Mouse (Mus musculus): ENCODE data around the gene Trappc6a. TPM values are rescaled to one million over a fixed set of nuclear protein-coding genes. Genes with fewer than 3 reads are reported as not detected.

Gene Trappc6a
- polyA plus RNA-seq, 1 experiment, result 54.4 TPM

DNA sequence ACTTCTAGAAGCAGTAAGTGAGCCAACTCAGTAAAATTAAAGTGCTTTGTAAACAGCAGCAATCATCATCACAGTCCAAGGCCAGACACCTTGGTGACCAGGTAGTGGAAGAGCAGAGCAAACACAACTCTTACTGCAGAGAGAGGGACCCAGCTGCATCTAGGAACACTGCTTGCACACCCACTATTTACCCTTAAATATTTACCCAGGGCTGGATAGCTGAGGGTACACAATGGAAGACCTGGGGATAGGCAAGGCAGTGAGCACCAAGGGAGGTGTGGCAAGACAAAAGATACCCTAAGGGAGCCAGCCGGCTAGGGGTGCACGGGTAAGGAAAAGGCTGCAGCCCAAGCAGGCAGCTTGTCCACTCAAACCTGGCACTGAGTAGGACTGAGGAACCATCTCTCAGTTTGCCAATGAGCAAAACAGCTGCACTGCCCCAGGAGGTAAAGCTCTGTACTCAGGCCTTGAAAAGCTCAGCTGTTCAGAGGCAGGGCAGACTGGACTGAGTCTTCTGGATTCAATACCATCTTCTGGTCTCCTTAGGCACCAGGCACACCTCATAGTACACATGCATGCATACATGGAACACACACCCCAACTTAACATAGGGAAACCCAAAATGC is 39.3 kb downstream of the Trappc6a start:
- TF ChIP-seq POLR2A (IDR thresholded peaks at IDR 0.05; ENCODE audit: low read depth, low read length) (no peak), CTCF (IDR thresholded peaks at IDR 0.05; ENCODE audit: extremely low read depth, insufficient read depth, insufficient read length, insufficient replicate concordance) (no peak)
- Histone ChIP-seq H3K36me3 (ENCODE audit: control insufficient read depth, insufficient read depth, low read length) (no peaks in the 10 kb centered on the region), H3K27ac (ENCODE audit: insufficient read depth, low read length) (no peak overlapping the region), H3K27me3 (ENCODE audit: control insufficient read depth, insufficient read depth, low read length) (no peaks in the 10 kb centered on the region), H3K4me1 (ENCODE audit: control insufficient read depth, insufficient read depth, insufficient read length) (peaks cover 7% of the 10 kb centered on the region; the same call in 1 of the 2 replicates), H3K4me3 (ENCODE audit: extremely low read depth, insufficient read depth, insufficient read length) (no peak overlapping the region)
- DNase-seq (ENCODE audit: low read depth in 1 of 2, low spot score in 2 of 2), result no peak
- WGBS, result 94% methylated on average over 2 of the region's 2 CpGs

GRCm38 (mm10) chr7:19549394-19549793 is 41.2 kb downstream of the Trappc6a start:
- H3K27ac ChIP-seq (ENCODE audit: insufficient read depth, low read length), result no peak overlapping the region
- 75% methylated on average over 10 of the region's 10 CpGs for WGBS

GRCm38 (mm10) chr7:19551634-19552033 is 43.4 kb downstream of the Trappc6a start:
- DNase-seq (ENCODE audit: low read depth in 1 of 2, low spot score in 2 of 2), result no peak
- Histone ChIP-seq H3K27ac (ENCODE audit: insufficient read depth, low read length) (no peak overlapping the region), H3K27me3 (ENCODE audit: control insufficient read depth, insufficient read depth, low read length) (no peaks in the 10 kb centered on the region), H3K4me1 (ENCODE audit: control insufficient read depth, insufficient read depth, insufficient read length) (no peaks in the 10 kb centered on the region; the same call in 1 of the 2 replicates), H3K36me3 (ENCODE audit: control insufficient read depth, insufficient read depth, low read length) (peaks cover 2% of the 10 kb centered on the region; the same call in 1 of the 2 replicates), H3K4me3 (ENCODE audit: extremely low read depth, insufficient read depth, insufficient read length) (no peak overlapping the region)
- 92% methylated on average over 5 of the region's 5 CpGs for WGBS
- TF ChIP-seq CTCF (IDR thresholded peaks at IDR 0.05; ENCODE audit: extremely low read depth, insufficient read depth, insufficient read length, insufficient replicate concordance), result no peak
- TF ChIP-seq POLR2A (IDR thresholded peaks at IDR 0.05; ENCODE audit: low read depth, low read length), result no peak

More at GRCm38 (mm10) chr7:19549394-19549793, 41.2 kb downstream of the Trappc6a start:
- TF ChIP-seq POLR2A (IDR thresholded peaks at IDR 0.05; ENCODE audit: low read depth, low read length) (no peak), CTCF (IDR thresholded peaks at IDR 0.05; ENCODE audit: extremely low read depth, insufficient read depth, insufficient read length, insufficient replicate concordance) (no peak)
- Histone ChIP-seq H3K4me1 (ENCODE audit: control insufficient read depth, insufficient read depth, insufficient read length) (peaks cover 3% of the 10 kb centered on the region; the same call in 1 of the 2 replicates), H3K27me3 (ENCODE audit: control insufficient read depth, insufficient read depth, low read length) (no peaks in the 10 kb centered on the region), H3K4me3 (ENCODE audit: extremely low read depth, insufficient read depth, insufficient read length) (no peak overlapping the region), H3K36me3 (ENCODE audit: control insufficient read depth, insufficient read depth, low read length) (0 out of 2 replicates have a peak, but pooled peaks cover 2% of the 10 kb centered on the region)
- no peak for DNase-seq (ENCODE audit: low read depth in 1 of 2, low spot score in 2 of 2)

GRCm38 (mm10) chr7:19552443-19552842 is 44.2 kb downstream of the Trappc6a start:
- no peak overlapping the region for H3K27ac ChIP-seq (ENCODE audit: insufficient read depth, low read length)
- H3K4me1 ChIP-seq (ENCODE audit: control insufficient read depth, insufficient read depth, insufficient read length), result no peaks in the 10 kb centered on the region
- no peak overlapping the region for H3K4me3 ChIP-seq (ENCODE audit: extremely low read depth, insufficient read depth, insufficient read length)
- peaks cover 2% of the 10 kb centered on the region; the same call in 1 of the 2 replicates for H3K36me3 ChIP-seq (ENCODE audit: control insufficient read depth, insufficient read depth, low read length)
- DNase-seq (ENCODE audit: low read depth in 1 of 2, low spot score in 2 of 2), result no peak
- no peak for TF ChIP-seq CTCF (IDR thresholded peaks at IDR 0.05; ENCODE audit: extremely low read depth, insufficient read depth, insufficient read length, insufficient replicate concordance)
- no peak for TF ChIP-seq POLR2A (IDR thresholded peaks at IDR 0.05; ENCODE audit: low read depth, low read length)
- H3K27me3 ChIP-seq (ENCODE audit: control insufficient read depth, insufficient read depth, low read length), result no peaks in the 10 kb centered on the region
- 42% methylated on average over 2 of the region's 2 CpGs for WGBS

DNA sequence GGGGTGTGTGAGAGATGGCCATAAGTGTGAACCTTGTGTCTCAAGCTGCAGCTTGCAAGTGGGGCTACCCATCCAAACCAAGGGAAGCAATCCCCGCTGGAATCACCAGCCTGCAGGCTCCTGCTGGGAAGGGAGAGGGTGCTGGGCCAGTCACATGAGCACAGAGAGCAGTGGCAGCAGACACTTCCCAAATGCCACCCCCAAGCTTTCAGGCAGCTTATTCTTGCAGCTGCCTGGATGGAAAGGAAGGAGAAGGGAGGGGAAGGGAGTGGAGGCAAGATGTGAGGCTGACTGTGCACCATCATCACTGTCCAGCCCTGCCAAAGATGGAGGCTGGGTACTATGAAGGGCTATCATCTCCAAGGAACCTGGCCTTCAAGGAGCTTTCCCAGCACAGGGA is 46.0 kb downstream of the Trappc6a start:
- Histone ChIP-seq H3K27me3 (ENCODE audit: control insufficient read depth, insufficient read depth, low read length) (no peaks in the 10 kb centered on the region), H3K4me3 (ENCODE audit: extremely low read depth, insufficient read depth, insufficient read length) (no peak overlapping the region), H3K27ac (ENCODE audit: insufficient read depth, low read length) (no peak overlapping the region), H3K4me1 (ENCODE audit: control insufficient read depth, insufficient read depth, insufficient read length) (no peaks in the 10 kb centered on the region; the same call in 1 of the 2 replicates), H3K36me3 (ENCODE audit: control insufficient read depth, insufficient read depth, low read length) (peaks cover 2% of the 10 kb centered on the region; the same call in 1 of the 2 replicates)
- 88% methylated on average over 1 of the region's 1 CpGs for WGBS
- DNase-seq (ENCODE audit: low read depth in 1 of 2, low spot score in 2 of 2), result no peak
- TF ChIP-seq POLR2A (IDR thresholded peaks at IDR 0.05; ENCODE audit: low read depth, low read length), result no peak
- TF ChIP-seq CTCF (IDR thresholded peaks at IDR 0.05; ENCODE audit: extremely low read depth, insufficient read depth, insufficient read length, insufficient replicate concordance), result no peak

GRCm38 (mm10) chr7:19557086-19557485 is 48.9 kb downstream of the Trappc6a start:
- Histone ChIP-seq H3K27ac (ENCODE audit: insufficient read depth, low read length) (no peak overlapping the region), H3K4me3 (ENCODE audit: extremely low read depth, insufficient read depth, insufficient read length) (no peak overlapping the region), H3K27me3 (ENCODE audit: control insufficient read depth, insufficient read depth, low read length) (no peaks in the 10 kb centered on the region), H3K4me1 (ENCODE audit: control insufficient read depth, insufficient read depth, insufficient read length) (peaks cover 8% of the 10 kb centered on the region; the same call in 1 of the 2 replicates), H3K36me3 (ENCODE audit: control insufficient read depth, insufficient read depth, low read length) (peaks cover 2% of the 10 kb centered on the region; the same call in 1 of the 2 replicates)
- whole genome bisulfite sequencing, result 87% methylated on average over 2 of the region's 2 CpGs
- TF ChIP-seq CTCF (IDR thresholded peaks at IDR 0.05; ENCODE audit: extremely low read depth, insufficient read depth, insufficient read length, insufficient replicate concordance) (no peak), POLR2A (IDR thresholded peaks at IDR 0.05; ENCODE audit: low read depth, low read length) (no peak)
- no peak for DNase-seq (ENCODE audit: low read depth in 1 of 2, low spot score in 2 of 2)
